Mouse (Mus musculus) c-Kit-negative CD71-positive TER-119-positive erythroid progenitor cells, embryonic 14.5 days (primary cell): Measurements from ENCODE around the gene Gm10972.
"Not testable (repeated sequence)": the region's sequence is repeated elsewhere in the genome, so short reads cannot be mapped to it uniquely, and the experiment has no call there.

Source experiments
- DNase-seq: peaks from one replicate; pipeline ENCODE4 v3.0.0-alpha.2; 2013; ENCODE audit warnings: low read depth, low spot score

Gene Gm10972

DNA sequence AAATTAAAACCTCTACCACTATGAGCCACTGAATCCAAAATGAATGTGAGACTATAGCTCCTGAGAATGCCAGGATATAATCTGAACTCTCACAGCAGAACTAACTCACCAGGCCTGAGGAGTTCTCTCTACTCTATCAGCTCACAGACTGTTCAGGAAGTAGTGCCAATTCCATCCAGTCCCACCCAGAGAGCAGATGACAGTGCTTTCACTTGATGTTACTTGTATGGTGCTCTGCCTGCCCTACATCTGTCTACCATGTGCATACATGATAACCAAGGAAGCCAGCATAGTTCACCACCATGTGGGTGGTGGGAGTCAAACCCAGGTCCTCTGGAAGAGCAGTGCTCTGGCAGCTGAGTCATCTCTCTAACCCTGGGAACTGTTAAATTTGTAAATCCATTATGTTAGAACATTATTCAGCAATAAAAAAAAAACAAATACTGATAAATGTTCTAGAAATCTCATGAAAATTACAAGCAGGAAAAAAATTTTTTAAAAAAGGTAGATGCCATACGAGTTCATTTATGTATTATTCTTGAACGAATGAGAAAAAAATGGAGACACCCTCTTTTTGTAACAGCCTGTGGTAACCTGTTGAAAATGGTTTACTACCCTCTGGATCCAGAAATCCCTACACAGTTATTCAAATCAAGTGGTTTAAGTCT, at the start of gene Gm10972:
TSS of gene Gm10972 (plus strand) at position 618 of the 668 bp plus-strand sequence.
- DNase-seq: not testable (repeated sequence)

DNA sequence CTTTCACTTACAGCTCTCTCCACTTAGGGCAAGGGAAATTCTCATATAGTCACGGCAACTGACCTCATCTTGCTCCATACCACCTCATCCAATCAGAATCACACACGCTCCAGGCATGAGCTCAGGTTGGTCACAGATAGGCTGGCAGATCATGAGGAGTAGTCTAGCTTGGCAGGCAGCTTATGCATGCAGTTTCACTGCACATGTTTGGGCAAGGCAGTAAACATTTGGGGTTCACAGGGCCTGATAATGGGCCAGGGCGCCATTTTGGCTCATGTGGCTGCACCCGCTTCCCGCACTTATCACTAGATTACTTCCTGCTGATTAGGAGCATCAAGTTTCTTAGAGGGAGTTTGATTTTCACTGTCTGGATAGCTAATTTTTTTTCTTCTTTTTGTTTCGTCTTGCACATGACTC, 47.0 kb upstream of the Gm10972 start:
- no peak for DNase-seq

DNA sequence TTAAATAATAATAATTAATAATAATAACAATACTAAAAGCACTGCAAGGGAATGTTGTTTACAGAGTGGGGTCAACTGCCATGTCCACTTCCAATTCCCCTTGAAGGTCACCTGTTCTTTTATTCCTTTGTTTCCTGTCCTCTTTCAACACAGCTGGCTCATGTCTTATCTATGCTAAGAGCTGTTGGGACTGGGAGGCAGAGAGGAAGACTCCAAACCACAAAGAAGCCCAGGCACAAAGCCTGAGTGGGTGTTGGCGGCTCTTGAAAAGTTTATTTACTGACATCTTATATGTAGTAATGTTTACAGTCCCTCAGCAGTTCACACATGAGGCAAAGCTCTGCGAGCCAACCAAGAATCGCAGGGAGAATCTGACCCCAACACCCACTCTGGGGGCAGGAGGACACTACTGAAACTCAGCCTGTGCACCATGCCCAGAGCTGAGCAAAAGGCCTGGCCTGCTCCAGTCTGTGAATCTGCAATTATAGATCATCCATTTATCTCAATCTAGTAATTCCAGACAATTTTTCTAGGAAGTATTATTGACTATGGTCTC, 45.6 kb upstream of the Gm10972 start:
- no peak for DNase-seq

DNA sequence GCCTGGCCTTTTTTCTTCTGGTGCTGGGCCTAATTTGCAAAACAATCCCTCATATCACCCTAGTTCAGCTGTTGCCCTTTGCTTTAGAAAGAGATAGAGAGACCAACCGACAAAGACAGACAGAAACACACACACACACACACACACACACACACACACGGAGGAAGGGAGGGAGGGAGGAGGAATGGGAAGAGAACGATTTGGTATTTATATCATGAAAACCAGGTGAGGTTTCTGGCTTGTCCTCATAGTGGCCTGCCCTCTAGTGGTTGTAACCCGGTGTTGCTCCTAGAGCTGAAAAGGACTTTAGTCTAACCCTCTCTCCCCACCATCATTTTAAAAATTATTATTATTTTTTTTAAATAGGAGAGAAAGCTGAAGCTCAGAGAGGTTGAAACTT, 41.0 kb upstream of the Gm10972 start:
- no peak for DNase-seq

DNA sequence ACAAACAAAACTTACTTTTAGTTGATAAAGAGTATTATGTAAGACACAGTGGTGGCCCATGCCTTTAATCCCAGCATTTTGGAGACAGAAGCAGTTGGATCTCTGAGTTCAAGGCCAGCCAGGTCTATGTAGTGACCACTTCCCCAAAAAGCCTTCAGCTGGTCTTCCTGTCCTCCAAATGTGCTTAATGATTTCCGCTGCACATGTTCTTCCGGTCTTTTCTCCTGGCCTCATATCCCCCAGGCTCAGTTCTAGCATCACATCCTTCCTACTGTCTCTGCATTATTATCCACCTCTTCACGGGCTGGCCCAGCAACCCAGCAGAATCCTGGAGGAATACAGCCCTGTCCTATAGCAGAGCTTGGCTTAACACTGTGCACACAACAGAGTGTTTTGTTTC, 33.3 kb upstream of the Gm10972 start:
- DNase-seq: no peak

DNA sequence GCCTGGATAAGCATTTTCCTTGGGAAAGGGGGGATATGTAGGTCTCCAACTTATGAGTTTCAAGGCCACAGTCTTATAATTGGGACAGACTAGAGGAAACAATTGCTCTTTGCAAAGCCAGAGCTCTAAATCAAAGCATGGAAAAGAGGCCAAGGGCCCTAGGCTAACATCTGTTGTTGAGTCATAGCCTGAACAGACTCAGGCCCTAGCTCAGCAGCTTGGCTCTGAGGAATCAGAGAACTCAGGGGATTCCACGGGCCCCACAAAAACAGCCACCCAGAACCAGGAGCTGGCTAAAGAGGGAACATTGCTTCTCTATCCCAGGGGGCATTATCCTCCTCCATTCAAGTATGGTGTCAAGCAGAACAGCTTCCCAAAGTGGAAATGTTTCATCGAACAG, 32.3 kb upstream of the Gm10972 start:
- DNase-seq: no peak

DNA sequence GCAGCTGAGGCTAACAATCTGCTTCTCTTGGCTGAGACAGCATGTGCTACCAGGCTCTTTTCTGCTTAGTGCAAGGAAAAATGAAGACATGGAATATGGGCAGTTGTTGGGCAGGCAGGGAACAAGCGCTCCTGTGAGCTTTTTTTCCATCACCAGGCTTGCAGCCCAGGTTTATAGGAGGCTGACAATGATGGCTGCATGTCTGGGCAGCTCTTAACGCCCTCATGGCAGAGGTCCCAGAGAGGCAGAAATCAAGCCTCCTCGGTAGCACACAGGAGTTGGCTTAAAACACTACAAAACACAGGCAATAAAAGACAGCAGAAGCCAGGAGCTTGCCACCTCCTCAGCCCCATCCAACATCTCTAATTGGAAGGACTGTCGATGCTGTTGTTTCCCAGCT, 31.6 kb upstream of the Gm10972 start:
- DNase-seq: no peak

DNA sequence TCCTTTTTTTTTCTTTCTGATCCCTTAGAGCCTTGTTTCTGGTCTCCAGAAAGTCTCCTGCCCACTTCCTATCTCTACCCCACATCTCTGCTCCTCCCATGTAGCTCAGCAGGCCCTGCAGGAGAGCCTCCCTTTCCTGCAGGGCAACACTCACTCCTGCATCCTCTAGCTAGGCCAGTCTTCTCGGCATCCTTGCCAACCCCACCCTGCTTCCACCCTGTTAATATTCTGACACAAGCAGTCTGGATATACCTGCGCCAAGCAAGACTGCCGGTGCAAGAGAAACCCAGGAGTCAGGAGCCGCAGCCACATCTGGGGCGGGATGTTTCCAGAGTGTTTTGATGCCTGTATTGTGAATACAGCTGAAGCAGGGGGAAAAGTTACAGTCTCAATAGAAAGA, 31.1 kb upstream of the Gm10972 start:
- DNase-seq: no peak

DNA sequence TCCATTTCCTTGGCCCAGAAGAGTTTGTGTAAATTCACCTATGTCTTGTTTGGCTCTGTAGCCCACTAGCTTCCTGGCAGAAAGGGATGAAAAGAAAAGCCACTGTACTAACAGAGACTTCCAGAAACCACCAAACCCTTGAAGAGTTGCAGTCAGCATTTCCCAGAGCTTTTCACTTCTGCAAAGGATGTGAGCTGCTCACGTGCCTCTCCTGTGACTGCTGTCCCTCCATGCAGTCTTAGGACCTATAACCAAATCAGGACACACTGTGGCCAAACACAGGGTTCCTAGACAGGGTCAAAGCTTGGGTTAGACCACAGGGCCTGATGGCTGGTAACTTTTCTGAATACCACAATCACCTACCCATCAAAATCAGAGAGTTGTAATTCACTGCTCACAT, 30.6 kb upstream of the Gm10972 start:
- no peak for DNase-seq

DNA sequence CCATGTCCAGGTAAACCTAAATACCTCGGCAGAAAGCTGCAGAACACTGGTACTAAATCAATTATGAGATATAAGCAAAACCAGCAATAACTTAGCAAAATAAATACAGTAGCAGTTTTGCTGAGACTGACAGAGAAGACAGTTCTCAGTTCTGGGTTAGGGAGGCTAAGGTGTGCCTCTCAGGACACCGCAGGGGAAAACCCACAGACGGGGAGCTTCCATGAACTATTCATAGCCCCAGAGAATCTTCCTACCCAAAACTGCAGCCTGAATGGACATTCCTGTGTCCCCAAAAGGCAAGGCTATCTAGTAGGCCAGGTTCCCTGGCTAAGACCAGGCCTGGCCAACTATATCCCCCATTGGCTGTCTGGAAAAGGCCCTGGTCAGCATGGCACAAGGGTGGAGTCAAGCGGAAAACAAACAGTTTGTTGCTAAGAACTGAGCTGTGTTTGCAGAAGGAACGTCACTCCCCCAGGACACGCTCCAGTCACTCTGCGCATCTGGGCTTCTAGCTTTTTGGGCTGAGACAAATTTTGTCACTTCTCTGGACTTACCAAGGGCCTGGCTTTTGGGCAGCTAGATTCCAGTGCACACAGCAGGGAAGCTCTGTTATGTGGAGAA, 29.5 kb upstream of the Gm10972 start:
- no peak for DNase-seq

DNA sequence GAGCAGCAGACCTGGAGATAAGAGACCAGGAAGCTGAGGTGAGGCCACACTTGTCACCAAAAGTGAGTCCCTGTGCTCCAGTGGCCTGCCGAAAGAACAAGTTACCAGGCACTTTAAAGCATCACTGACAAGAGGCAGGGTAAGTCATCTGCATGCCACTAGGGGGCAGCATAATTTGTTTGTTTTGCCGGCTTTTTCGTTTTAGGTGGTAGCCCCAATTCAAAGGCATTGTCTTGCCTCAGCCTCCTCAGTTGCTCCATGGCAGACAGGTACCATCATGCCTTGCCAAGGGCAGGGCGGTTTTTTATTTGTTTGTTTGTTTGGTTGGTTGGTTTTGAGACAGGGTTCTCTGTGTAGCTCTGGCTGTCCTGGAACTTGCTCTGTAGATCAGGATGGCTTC, 26.2 kb upstream of the Gm10972 start:
- peak; percentile 59 for DNase-seq

DNA sequence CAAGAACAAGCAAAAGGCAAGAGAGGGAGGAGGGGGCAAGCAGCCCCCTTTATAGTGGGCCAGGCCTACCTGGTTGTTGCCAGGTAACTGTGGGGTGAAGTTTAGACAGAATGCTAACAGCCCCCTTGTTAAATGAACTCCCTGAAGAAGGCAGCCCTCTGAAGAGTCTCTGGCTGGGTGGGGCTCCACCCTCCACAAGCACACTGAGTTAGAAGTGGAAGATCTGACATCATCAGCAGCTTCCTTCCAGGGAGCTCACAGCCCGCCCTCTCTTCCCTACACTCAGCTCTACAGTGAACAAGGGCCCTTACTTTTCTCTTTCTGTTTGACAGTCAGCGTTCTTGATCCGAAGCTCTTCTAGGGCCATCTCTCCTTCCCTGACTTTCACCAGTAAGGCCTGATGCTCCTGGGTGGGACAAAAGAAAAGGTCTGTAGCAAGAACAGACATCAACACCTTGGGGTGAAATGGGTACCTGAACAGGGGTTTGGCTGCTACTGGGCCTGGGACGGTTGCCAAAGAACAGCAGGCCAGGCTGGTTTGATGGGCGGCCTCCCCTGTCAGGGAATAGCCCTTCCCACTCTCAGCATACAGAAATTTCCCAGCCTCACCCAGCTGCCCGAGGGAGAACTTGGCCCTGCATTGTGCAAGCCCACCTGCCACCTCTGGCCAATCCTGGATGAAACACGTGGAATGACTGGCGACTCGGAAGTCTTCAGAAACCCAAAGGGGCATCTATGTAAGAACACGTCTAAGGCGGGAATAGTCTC, 21.0 kb upstream of the Gm10972 start:
- DNase-seq: no peak

DNA sequence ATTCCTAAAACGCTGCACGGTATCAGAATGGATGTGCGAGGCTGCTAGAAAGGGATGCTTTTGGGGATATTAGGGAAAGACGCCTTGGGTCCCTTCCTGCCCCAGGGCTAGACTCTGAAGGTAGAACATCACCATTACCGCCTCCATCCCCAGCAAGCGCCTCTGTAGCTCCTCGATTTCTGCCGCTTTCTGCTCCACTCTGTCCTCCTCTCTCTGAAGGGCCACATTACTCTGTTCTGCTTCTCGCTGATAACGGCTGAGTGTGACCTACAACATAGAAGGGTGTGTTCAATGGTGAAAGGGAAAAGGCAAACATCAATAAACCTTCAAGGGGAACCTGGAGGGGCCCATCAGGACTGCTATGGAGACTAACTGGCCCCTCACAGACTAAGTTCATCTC, 20.4 kb upstream of the Gm10972 start:
- no peak for DNase-seq

DNA sequence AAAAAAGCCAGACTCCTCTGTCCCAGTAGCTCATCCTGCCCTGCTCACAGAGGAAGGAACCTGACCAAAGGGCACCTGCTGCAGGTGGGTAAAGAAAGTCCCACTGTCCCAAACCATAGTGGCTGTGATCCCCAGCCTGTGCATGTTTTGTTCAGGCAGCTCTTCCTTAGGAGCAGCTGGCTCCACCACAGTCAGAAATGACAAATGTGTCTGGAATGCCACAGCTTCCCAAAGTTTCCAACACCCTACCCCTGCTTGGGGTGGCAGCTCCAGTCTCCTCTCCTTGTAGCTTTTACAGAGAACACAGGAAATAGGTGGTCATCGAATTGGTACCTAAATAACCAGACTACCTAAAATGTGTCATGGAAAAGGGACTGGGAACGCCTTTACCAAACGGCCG, 18.6 kb upstream of the Gm10972 start:
- DNase-seq: no peak

DNA sequence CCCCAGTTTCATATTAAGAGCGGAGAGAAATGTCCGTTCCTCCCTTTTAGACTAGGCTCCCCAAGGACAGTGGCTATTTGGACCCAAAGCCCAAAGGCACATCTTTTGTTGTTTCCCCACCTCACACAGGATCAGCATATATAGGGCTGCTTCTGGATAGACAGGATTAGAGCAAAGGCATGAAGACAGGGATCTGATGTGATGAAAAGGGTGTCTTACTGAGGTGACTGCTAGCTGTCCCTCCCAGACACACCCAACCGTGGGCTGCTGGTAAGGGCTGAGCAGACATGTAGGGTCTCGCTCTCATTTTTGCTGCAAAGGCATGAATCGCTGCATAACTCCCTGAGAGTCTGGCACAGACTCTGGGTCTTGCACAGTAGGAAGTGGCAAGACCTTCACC, 14.2 kb upstream of the Gm10972 start:
- DNase-seq: no peak

DNA sequence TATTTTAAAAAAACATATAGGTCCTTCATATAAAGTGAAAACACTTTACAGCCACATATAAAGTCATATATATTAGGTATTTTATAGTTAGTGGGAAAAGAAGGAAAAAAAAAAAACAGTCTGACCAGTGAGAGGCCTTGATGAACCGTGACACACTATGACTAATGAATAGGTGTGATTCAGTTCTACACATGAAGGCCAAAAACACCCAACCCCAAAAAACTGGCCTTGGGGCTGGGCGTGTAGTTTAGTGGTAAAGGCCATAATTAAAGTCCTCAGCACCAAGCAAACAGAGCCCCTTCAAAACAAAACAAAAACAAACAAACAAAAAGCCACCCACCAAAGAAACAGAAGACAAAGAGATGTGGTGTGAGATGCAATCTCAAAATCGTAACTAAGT, 13.0 kb upstream of the Gm10972 start:
- no peak for DNase-seq

DNA sequence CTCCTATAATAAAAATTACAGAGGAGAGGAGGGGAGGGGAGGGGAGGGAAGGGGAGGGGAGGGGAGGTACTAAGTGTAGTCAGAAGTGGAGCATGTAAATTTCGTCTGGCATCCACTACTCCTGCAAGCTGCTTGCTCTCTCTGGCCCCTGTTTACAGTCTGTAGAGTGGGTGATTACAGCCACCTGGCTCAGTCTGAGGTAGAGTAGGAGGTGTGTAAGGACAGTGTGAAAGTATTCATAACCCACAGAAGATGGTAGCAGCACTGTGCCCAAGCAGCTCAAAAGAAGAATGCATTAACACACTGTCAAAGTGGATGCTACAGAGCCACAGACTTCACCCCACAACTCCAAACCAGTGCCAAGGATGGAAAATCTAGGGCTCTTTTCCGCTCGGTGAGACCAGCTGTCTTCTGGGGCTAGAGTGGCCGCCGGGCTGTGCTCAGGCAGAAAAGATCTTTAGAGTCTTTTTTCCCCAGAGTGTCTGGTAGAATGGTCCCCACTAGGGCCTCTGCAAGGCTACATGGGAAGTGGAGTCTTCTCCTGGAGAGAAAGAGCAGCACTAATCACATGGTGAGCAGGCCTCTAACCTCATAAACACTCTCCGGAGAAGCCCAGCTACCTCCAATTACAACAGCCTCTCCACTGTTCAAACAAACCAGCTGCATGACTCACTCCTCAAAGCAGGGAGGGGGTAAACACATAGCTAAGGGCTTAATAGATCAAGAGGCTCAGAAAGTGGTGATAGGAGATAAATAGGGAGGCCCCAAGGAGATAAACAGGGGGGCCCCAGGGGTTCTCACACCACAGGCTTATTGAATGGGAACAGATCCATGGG, 6.1 kb downstream of the Gm10972 start:
- no peak for DNase-seq

DNA sequence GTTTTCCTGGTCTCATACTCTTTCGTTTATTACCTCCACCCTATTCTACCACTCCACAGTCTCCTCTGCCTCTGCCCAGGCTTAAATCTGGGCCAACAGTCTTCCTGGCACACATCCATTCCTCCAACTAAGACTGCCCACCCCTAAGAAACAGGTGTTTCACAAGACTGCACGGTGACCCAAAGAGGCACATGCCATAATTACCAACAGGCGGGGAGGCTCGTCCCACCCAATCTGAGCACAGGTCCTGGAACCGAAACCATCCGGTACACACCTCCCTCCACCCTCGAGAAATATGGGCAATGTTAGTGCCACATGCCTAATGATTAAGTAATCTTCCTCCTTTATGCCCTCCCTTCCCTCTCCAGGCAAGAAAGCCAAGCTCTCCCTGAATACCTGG, 7.5 kb downstream of the Gm10972 start:
- DNase-seq: no peak

DNA sequence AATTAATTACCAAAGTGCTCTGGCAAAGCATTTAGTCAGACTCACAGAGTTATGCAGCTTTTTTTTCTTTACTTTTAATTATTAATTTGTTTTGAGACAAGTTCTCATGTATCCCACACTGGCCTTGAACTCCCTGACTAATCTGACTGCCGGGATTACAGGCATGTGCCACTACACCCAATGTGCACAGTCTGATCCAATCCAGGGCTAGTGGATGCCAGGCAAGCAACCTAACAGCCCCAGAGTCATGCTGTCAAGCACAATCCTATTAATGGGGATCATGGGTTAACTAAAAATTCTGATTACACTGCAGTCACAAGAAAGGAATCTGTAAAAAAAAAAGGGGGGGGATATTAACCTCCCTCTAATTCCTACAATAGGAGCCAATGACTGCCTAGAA, 11.1 kb downstream of the Gm10972 start:
- DNase-seq: not testable (repeated sequence)

DNA sequence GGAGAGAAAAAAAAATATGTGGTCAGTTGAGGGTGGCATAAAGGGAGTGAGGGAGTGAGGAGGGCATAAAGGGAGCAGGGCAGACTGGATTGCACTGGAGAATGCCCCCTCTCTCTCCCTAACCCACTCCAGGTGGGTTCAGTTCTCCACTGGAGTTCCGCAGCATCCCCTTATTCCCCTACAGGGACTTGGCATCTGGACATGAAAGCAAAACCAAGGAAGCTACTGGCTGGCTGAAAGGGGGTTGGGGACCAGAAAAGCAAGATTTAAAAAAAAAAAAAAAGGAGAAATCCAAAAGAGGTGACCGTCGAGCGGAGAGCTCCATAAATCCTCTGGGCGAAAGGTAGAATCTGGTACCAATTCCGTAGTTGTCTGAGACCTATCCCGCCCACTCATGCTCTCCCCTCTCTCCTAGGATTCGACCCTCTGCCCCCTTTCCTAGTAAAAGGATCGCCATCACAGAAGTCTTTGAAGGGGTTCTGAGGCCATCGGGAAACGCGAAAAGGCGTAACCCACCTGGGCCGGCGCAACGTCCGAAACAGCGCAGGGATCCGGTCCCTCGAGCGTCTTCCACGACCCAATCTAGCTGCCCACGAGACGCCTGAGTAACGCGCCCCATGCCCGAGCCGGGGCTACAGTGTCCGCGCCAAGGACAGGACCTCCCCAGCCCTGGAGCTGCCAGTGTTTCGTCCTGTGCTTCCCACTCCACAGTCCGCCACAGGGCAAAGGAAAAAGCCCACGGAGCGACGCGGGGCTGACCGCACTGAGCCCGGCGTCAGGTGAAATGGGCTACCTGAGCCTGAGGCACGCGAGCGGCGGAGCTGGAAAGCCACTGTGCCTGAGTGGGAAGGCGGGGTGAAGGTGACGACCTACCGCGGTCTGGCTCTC, 15.2 kb downstream of the Gm10972 start:
- DNase-seq: not testable (repeated sequence)

DNA sequence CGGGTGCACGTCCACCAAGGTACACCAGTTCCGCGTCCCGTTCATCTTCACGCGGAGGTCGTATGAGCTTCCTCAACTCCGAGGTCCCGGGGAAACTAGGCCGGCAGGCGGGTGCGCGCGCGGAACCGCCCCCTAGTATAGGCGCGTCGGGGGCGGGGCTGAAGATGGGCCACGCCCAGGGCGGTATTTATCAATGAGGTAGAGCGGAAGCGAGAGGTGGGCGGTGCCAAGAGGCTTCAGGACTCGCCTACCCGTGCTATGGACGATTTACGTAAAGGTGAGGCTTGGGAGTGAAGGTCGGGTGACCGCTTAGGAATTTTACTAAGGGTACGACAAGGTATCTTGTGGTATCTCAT, 15.8 kb downstream of the Gm10972 start, which contains the start of gene Tuft1:
TSS of gene Tuft1 (minus strand) at position 133 of the 356 bp plus-strand sequence.
- DNase-seq: not testable (repeated sequence)
